Mouse (Mus musculus): ENCODE measurements around the gene Ano1.

DNA sequence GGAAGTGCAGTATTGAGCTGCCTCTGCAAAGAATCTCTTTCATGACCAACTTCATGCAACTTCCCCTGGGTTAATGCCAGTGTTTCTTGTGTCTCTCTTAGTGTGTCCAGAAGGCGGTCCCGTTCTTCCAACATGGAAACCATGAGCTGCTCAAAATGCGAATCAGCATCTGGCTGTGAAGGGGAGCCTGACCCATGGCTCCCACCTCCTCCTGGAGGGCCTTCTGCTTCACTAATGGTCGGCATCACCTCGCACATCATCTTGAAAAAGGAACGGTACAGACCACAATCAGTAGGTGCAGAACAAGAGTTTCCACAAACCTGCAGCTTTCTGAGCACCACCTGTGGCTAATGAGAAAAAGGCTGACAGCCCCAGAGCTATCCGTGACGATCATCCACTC is 199.5 kb downstream of the Ano1 start:
- TF ChIP-seq POLR2A (IDR thresholded peaks at IDR 0.05; ENCODE audit: borderline replicate concordance, extremely low read depth, insufficient read depth, insufficient read length, poor library complexity, severe bottlenecking) (no peak), CTCF (IDR thresholded peaks at IDR 0.05; ENCODE audit: borderline replicate concordance, extremely low read depth, insufficient read depth, insufficient read length) (no peak)
